Mouse (Mus musculus) C2C12 (cell line): ENCODE measurements around the gene Scand1. TPM values are rescaled to one million over a fixed set of nuclear protein-coding genes. Genes with fewer than 3 reads are reported as not detected.

Source experiments
- H3K27me3 ChIP-seq: one replicate; pipeline ENCODE4 v1.6.1; 2011; ENCODE audit not compliant: control insufficient read depth, insufficient read depth, insufficient read length
- H3K36me3 ChIP-seq: one replicate; pipeline ENCODE4 v1.6.1; 2011; ENCODE audit not compliant: control insufficient read depth, insufficient read depth
- H3K4me3 ChIP-seq: one replicate; pipeline ENCODE4 v1.5.1; 2011; ENCODE audit warnings: mild to moderate bottlenecking, control low read depth; ENCODE audit not compliant: poor library complexity, insufficient read depth, severe bottlenecking
- H3K79me2 ChIP-seq: one replicate; pipeline ENCODE4 v1.6.1; 2011; ENCODE audit not compliant: control insufficient read depth, insufficient read depth
- H3K79me3 ChIP-seq: one replicate; pipeline ENCODE4 v1.6.1; 2011; ENCODE audit warnings: low read depth, control low read depth
- H3ac ChIP-seq: one replicate; pipeline ENCODE3; 2011; ENCODE audit warnings: low read depth; ENCODE audit not compliant: control insufficient read depth, insufficient read length
- CEBPB ChIP-seq: IDR thresholded peaks from one replicate; pipeline ENCODE4 v1.6.1; 2011; ENCODE audit warnings: low read depth, mild to moderate bottlenecking, control low read depth, moderate library complexity
- CTCF ChIP-seq: IDR thresholded peaks from one replicate; pipeline ENCODE4 v1.5.1; 2011; ENCODE audit not compliant: control insufficient read depth, insufficient read depth, insufficient read length
- FOSL1 ChIP-seq: IDR thresholded peaks from one replicate; pipeline ENCODE4 v1.8.0; 2011; ENCODE audit warnings: mild to moderate bottlenecking, low read length; ENCODE audit not compliant: poor library complexity, insufficient read depth, severe bottlenecking
- MAX ChIP-seq: IDR thresholded peaks from one replicate; pipeline ENCODE4 v1.6.1; 2011; ENCODE audit warnings: mild to moderate bottlenecking, control low read depth
- MYOD1 ChIP-seq: IDR thresholded peaks from one replicate; pipeline ENCODE4 v1.6.1; 2011; ENCODE audit warnings: low read depth; ENCODE audit not compliant: control insufficient read depth, insufficient read length
- MYOG ChIP-seq: IDR thresholded peaks from one replicate; pipeline ENCODE4 v1.6.1; 2011; ENCODE audit not compliant: control insufficient read depth, insufficient read length; ENCODE audit errors: extremely low read depth
- USF1 ChIP-seq: IDR thresholded peaks from one replicate; pipeline ENCODE4 v1.6.1; 2011; ENCODE audit warnings: low read depth, mild to moderate bottlenecking, control low read depth, moderate library complexity
- microRNA-seq: library from miRNA; unstranded; fragments of <30 nt; microRNA quantifications from one replicate; pipeline ENCODE4, GENCODE M21; 2019; ENCODE audit warnings: borderline microRNAs expressed
- polyA plus RNA-seq: library from polyadenylated mRNA; unstranded; fragments of >200 nt; fragmentation: generic; extraction: Trizol; gene quantifications from one replicate; pipeline ENCODE4 v1.2.1, GENCODE M21; 2012; ENCODE audit warnings: missing spikeins

Gene Scand1
- polyA plus RNA-seq, 1 experiment = 140 TPM

DNA sequence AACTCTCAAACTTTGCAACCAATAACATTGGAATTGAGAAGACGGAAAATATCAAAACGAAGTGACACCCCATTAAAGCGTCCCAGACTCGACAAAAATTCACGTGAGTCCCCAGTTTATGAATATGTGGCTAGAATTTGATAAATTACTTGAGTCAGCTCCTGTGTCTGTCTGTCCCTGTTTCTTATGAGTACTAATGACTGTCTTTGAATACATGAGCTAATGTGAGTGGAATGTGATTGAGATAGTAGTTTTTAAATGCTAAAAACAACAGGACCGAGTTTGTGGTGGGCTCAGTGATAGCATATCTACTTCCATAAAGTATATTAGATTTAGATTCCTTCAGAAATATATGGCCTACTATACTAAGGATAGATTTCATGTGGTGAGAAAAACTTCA is 40.0 kb downstream of the Scand1 start:
- TF ChIP-seq MAX (no peak), CEBPB (no peak), MYOG (no peak), CTCF (no peak), USF1 (peak; percentile 5), FOSL1 (peak; percentile 71), MYOD1 (no peak)
- Histone ChIP-seq H3ac (no peak overlapping the region), H3K36me3 (peaks cover 54% of the 10 kb centered on the region), H3K79me2 (peaks cover 20% of the 10 kb centered on the region), H3K4me3 (no peak overlapping the region), H3K27me3 (no peaks in the 10 kb centered on the region), H3K79me3 (peaks cover 7% of the 10 kb centered on the region)

- Histone ChIP-seq H3K27me3 (no peaks in the 10 kb centered on the region), H3K4me3 (no peak overlapping the region), H3ac (no peak overlapping the region), H3K79me2 (peaks cover 46% of the 10 kb centered on the region), H3K36me3 (peaks cover 44% of the 10 kb centered on the region), H3K79me3 (peaks cover 19% of the 10 kb centered on the region)
- TF ChIP-seq CEBPB (no peak), USF1 (no peak), MYOD1 (no peak), MYOG (no peak), FOSL1 (no peak), CTCF (no peak), MAX (no peak)
These were observed 44.9 kb downstream of the Scand1 start for GRCm38 (mm10) chr2:156267636-156268035.

DNA sequence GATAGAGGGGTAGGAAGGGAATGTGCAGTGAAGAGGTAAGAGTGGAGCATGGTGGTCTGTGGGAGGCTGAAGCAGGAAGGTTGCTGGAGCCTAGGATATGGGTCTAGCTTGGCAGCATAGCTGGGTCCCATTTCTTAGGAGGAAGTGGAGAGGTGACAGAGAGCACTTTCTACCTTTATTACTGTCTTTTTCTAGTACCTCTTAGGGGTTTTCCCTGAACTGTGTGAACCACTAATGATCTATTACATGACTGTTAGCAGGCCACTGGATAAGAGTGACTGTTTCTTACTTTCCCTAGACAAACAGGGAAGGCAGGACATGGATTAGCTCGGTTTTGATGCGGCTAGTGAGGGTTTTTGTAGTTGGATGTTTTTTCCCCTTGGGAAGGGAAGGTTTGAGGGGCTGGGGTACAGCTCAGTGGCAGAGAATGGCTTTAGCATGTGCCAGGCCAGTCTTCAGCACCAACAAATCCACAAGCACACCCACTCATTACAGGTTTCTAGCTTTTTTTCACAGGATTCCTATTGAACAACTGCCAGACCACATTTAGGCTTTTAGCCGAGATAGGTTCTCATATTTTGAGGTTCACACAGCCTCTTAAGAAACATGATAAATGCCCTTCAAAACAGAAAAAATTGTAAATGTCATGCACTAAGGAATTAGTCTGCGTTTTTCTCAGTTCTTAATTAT is 49.2 kb downstream of the Scand1 start:
- peaks cover 43% of the 10 kb centered on the region for H3K36me3 ChIP-seq
- no peak for TF ChIP-seq USF1
- TF ChIP-seq MYOG = no peak
- TF ChIP-seq CEBPB = no peak
- TF ChIP-seq MYOD1 = no peak
- TF ChIP-seq FOSL1 = no peak
- TF ChIP-seq MAX = no peak
- TF ChIP-seq CTCF = no peak
- H3K79me3 ChIP-seq = peaks cover 12% of the 10 kb centered on the region

More for the DNA sequence above, 49.2 kb downstream of the Scand1 start:
- no peak overlapping the region for H3ac ChIP-seq
- peaks cover 62% of the 10 kb centered on the region for H3K79me2 ChIP-seq
- H3K4me3 ChIP-seq = no peak overlapping the region
- H3K27me3 ChIP-seq = no peaks in the 10 kb centered on the region

Small RNA genes within 50 kb of the gene (microRNA-seq; reads per million reads assigned to microRNA genes)
- not detected for gene Gm22759

Other genes starting within 250 kb of the Scand1 start
- gene Spag4, start 247.5 kb downstream of the Scand1 start, polyA plus RNA-seq = 2.3 TPM
- 54.6 TPM for gene Cpne1, start 200.7 kb downstream of the Scand1 start, polyA plus RNA-seq
- 6.4 TPM for gene Rbm12, start 200.7 kb downstream of the Scand1 start, polyA plus RNA-seq
- 15.3 TPM for gene Gm28036, start 185.6 kb downstream of the Scand1 start, polyA plus RNA-seq
- gene Romo1, start 168.7 kb downstream of the Scand1 start, polyA plus RNA-seq = 287 TPM
- gene Nfs1, start 168.5 kb downstream of the Scand1 start, polyA plus RNA-seq = 33.7 TPM
- gene Rbm39, start 132.5 kb downstream of the Scand1 start, polyA plus RNA-seq = 51.3 TPM
- 18.1 TPM for gene Phf20, start 116.2 kb downstream of the Scand1 start, polyA plus RNA-seq
- gene Cnbd2, start 405 bp downstream of the Scand1 start, polyA plus RNA-seq = 1.7 TPM
- gene Epb41l1, start 108.2 kb upstream of the Scand1 start, polyA plus RNA-seq = 37.8 TPM
- gene Aar2, start 234.9 kb upstream of the Scand1 start, polyA plus RNA-seq = 20.5 TPM